Mouse (Mus musculus) testis, adult 2 months (tissue): ENCODE results near the gene Nat10. TPM values are rescaled to one million over a fixed set of nuclear protein-coding genes. Genes with fewer than 3 reads are reported as not detected.

ENCODE experiments used
- H3K27ac ChIP-seq: fragments of 200-500 bp; 2 replicates; pipeline ENCODE4 v1.5.1; 2012; ENCODE audit warnings: low read depth, low read length; ENCODE audit not compliant: control insufficient read depth, insufficient read depth
- H3K27me3 ChIP-seq: fragments of 200-500 bp; 2 replicates; pipeline ENCODE4 v1.6.1; 2012; ENCODE audit warnings: mild to moderate bottlenecking, low read length, moderate library complexity; ENCODE audit not compliant: control insufficient read depth, insufficient read depth
- H3K36me3 ChIP-seq: fragments of 200-500 bp; 2 replicates; pipeline ENCODE4 v1.6.1; 2012; ENCODE audit warnings: mild to moderate bottlenecking, low read length; ENCODE audit not compliant: control insufficient read depth, insufficient read depth
- H3K4me1 ChIP-seq: fragments of 200-500 bp; 2 replicates; pipeline ENCODE4 v1.6.1; 2012; ENCODE audit warnings: low read length; ENCODE audit not compliant: control insufficient read depth, insufficient read depth
- H3K4me3 ChIP-seq: fragments of 200-500 bp; 2 replicates; pipeline ENCODE4 v1.5.1; 2012; ENCODE audit warnings: low read depth, mild to moderate bottlenecking, low read length, moderate library complexity, mixed read lengths; ENCODE audit not compliant: control insufficient read depth
- CTCF ChIP-seq: fragments of 200-500 bp; IDR thresholded peaks from 2 replicates; pipeline ENCODE4 v1.5.1; 2012; ENCODE audit warnings: low read depth, mild to moderate bottlenecking, inconsistent platforms, low read length, moderate library complexity; ENCODE audit not compliant: control insufficient read depth, insufficient read depth, insufficient replicate concordance
- POLR2A ChIP-seq: fragments of 200-500 bp; IDR thresholded peaks from 2 replicates; pipeline ENCODE4 v1.6.1; 2012; ENCODE audit warnings: low read depth, mild to moderate bottlenecking, inconsistent platforms, low read length, moderate library complexity; ENCODE audit not compliant: control insufficient read depth
- polyA plus RNA-seq: library from polyadenylated mRNA; depleted of rRNA; stranded (reverse); fragments of >200 nt; gene quantifications from 2 replicates; pipeline ENCODE4 v1.2.3, GENCODE M21; 2012

Nat10 gene
- polyA plus RNA-seq, 1 experiment = 47.3 TPM

- TF ChIP-seq POLR2A (peak; percentile 38; the same call in 1 of the 2 replicates), CTCF (no peak)
- Histone ChIP-seq H3K36me3 (peaks cover 1% of the 10 kb centered on the region), H3K27me3 (no peaks in the 10 kb centered on the region), H3K4me3 (peak overlapping the region; percentile 98), H3K27ac (peak overlapping the region; percentile 99), H3K4me1 (peaks cover 2% of the 10 kb centered on the region; the same call in 1 of the 2 replicates)
Measured at GRCm38 (mm10) chr2:103796211-103796860, 35.3 kb upstream of the Nat10 start.

GRCm38 (mm10) chr2:103795843-103796210 is 34.8 kb upstream of the Nat10 start:
- H3K4me1 ChIP-seq = peaks cover 2% of the 10 kb centered on the region; the same call in 1 of the 2 replicates
- H3K27me3 ChIP-seq = no peaks in the 10 kb centered on the region
- H3K27ac ChIP-seq = peak overlapping the region; percentile 99
- H3K36me3 ChIP-seq = peaks cover 1% of the 10 kb centered on the region
- H3K4me3 ChIP-seq = peak overlapping the region; percentile 98
- TF ChIP-seq CTCF = no peak
- TF ChIP-seq POLR2A = peak; percentile 54; the same call in 1 of the 2 replicates

- no peak overlapping the region for H3K4me3 ChIP-seq
- peaks cover 1% of the 10 kb centered on the region for H3K36me3 ChIP-seq
- H3K27me3 ChIP-seq = no peaks in the 10 kb centered on the region
- peaks cover 2% of the 10 kb centered on the region; the same call in 1 of the 2 replicates for H3K4me1 ChIP-seq
- no peak overlapping the region for H3K27ac ChIP-seq
- TF ChIP-seq POLR2A = no peak
- no peak for TF ChIP-seq CTCF
Measured at GRCm38 (mm10) chr2:103792009-103792408, 30.9 kb upstream of the Nat10 start.

- H3K27ac ChIP-seq = no peak overlapping the region
- H3K4me1 ChIP-seq = no peaks in the 10 kb centered on the region
- H3K27me3 ChIP-seq = no peaks in the 10 kb centered on the region
- TF ChIP-seq POLR2A (no peak), CTCF (no peak)
- no peaks in the 10 kb centered on the region; the same call in none of the 2 replicates for H3K36me3 ChIP-seq
- H3K4me3 ChIP-seq = no peak overlapping the region
Measured at GRCm38 (mm10) chr2:103785735-103786134, 24.7 kb upstream of the Nat10 start.

DNA sequence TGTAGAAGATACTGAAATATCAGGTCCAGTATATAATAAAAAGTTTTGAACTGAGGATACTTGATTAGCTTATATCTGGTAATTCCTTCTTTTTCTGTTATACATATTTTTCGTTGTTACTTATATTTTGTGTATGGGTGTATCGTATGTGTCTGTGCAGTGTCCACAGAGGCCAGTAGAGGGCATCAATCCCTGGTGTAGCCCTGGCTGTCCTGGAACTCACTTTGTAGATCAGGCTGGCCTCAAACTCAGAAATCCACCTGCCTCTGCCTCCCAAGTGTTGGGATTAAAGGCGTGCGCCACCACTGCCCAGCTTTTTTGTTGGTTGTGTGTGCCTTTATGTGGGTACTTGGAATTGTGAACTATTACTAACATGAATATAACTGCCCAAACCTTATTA is 23.6 kb upstream of the Nat10 start:
- Histone ChIP-seq H3K27ac (no peak overlapping the region), H3K4me1 (no peaks in the 10 kb centered on the region), H3K27me3 (no peaks in the 10 kb centered on the region), H3K4me3 (no peak overlapping the region), H3K36me3 (no peaks in the 10 kb centered on the region; the same call in none of the 2 replicates)
- no peak for TF ChIP-seq POLR2A
- TF ChIP-seq CTCF = peak; percentile 20; the same call in 1 of the 2 replicates

GRCm38 (mm10) chr2:103762492-103762891 is 1.4 kb upstream of the Nat10 start:
- no peak overlapping the region for H3K27ac ChIP-seq

DNA sequence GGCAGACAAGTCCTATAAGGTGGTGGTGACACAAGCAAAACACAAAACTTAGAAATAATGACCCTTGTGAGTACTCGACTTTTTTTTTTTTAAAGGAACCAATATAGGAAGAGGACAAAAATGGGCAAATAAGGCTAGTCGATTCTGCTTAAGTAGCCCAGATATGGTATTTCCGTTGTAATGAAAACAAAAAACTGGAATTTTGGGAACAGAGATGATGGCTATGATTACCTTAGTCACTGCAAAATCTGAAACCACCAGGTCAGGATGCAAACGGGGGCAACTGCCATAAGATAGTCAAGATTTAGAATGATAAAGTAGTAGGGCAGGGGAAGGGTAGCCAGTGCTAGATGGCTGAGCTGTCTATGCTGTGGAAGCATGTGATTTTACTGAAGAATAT is 923 bp upstream of the Nat10 start:
- Histone ChIP-seq H3K4me1 (no peaks in the 10 kb centered on the region), H3K27ac (no peak overlapping the region), H3K36me3 (no peaks in the 10 kb centered on the region), H3K27me3 (no peaks in the 10 kb centered on the region), H3K4me3 (peak overlapping the region; percentile 11; the same call in 1 of the 2 replicates)
- no peak for TF ChIP-seq POLR2A
- TF ChIP-seq CTCF = no peak

More at GRCm38 (mm10) chr2:103762492-103762891, 1.4 kb upstream of the Nat10 start:
- TF ChIP-seq POLR2A (no peak), CTCF (no peak)
- peak overlapping the region; percentile 11; the same call in 1 of the 2 replicates for H3K4me3 ChIP-seq
- H3K27me3 ChIP-seq = no peaks in the 10 kb centered on the region
- no peaks in the 10 kb centered on the region for H3K4me1 ChIP-seq
- no peaks in the 10 kb centered on the region for H3K36me3 ChIP-seq
